Mouse (Mus musculus) liver, embryonic 15.5 days (tissue): ENCODE data around the gene Rnaseh2b. TPM values are rescaled to one million over a fixed set of nuclear protein-coding genes. Genes with fewer than 3 reads are reported as not detected.

Source experiments
- ATAC-seq: fragments of 200-750 bp; cut with Nextera tagmentation; 2 replicates; pipeline ENCODE4 v1.8.0; 2017; ENCODE audit warnings: moderate number of reproducible peaks, mild to moderate bottlenecking, moderate library complexity; ENCODE audit not compliant: insufficient read depth
- H3K27ac ChIP-seq: fragments of 300-500 bp; sonication (generic); replicated peaks from 2 replicates; pipeline ENCODE4 v1.5.1; 2015; ENCODE audit warnings: mild to moderate bottlenecking, inconsistent platforms
- H3K27me3 ChIP-seq: fragments of 300-500 bp; sonication (generic); 2 replicates; pipeline ENCODE4 v1.6.1; 2015; ENCODE audit warnings: mild to moderate bottlenecking, inconsistent platforms
- H3K36me3 ChIP-seq: fragments of 300-500 bp; sonication (generic); replicated peaks from 2 replicates; pipeline ENCODE4 v1.6.1; 2015; ENCODE audit warnings: moderate library complexity, mild to moderate bottlenecking, inconsistent platforms
- H3K4me1 ChIP-seq: fragments of 300-500 bp; sonication (generic); replicated peaks from 2 replicates; pipeline ENCODE4 v1.6.1; 2015; ENCODE audit warnings: inconsistent platforms
- H3K4me2 ChIP-seq: fragments of 300-500 bp; sonication (generic); 2 replicates; pipeline ENCODE4 v1.6.1; 2015; ENCODE audit warnings: moderate library complexity, mild to moderate bottlenecking, inconsistent platforms
- H3K4me3 ChIP-seq: fragments of 300-500 bp; sonication (generic); replicated peaks from 2 replicates; pipeline ENCODE4 v1.5.1; 2015; ENCODE audit warnings: mild to moderate bottlenecking, inconsistent platforms
- H3K9ac ChIP-seq: fragments of 300-500 bp; sonication (generic); 2 replicates; pipeline ENCODE4 v1.6.1; 2015; ENCODE audit warnings: moderate library complexity, mild to moderate bottlenecking, inconsistent platforms
- H3K9me3 ChIP-seq: fragments of 300-500 bp; sonication (generic); replicated peaks from 2 replicates; pipeline ENCODE4 v1.6.1; 2016; ENCODE audit warnings: inconsistent platforms
- WGBS: fragments of 180-500 bp; shearing (Covaris S2); methylation state at CpG from one replicate; pipeline ENCODE4 v1.1.7; 2015; ENCODE audit warnings: mixed read lengths; ENCODE audit not compliant: insufficient replicate concordance; 5-methylcytosine and 5-hydroxymethylcytosine counted together
- polyA plus RNA-seq: library from polyadenylated mRNA; unstranded; fragments of >200 nt; fragmentation: Nextera tagmentation; extraction: Ambion mirVana; gene quantifications from 2 replicates; pipeline ENCODE4 v1.2.1, GENCODE M21; 2015

The Rnaseh2b gene
- polyA plus RNA-seq, 1 experiment from 2014 or later = 57.0 TPM

GRCm38 (mm10) chr14:62355201-62355600 is 62.8 kb downstream of the Rnaseh2b start:
- Histone ChIP-seq H3K4me2 (no peak overlapping the region), H3K4me3 (no peak overlapping the region), H3K27me3 (no peaks in the 10 kb centered on the region), H3K36me3 (peaks cover 48% of the 10 kb centered on the region), H3K4me1 (no peaks in the 10 kb centered on the region), H3K9ac (no peak overlapping the region), H3K27ac (no peak overlapping the region), H3K9me3 (no peaks in the 10 kb centered on the region)
- no peak for ATAC-seq
- 79% methylated on average over 7 of the region's 7 CpGs for WGBS

GRCm38 (mm10) chr14:62361263-62361980 is 69.0 kb downstream of the Rnaseh2b start:
- H3K9me3 ChIP-seq = no peaks in the 10 kb centered on the region
- no peaks in the 10 kb centered on the region for H3K27me3 ChIP-seq
- peak; percentile 56; the same call in 1 of the 2 replicates for ATAC-seq
- H3K4me1 ChIP-seq = no peaks in the 10 kb centered on the region
- H3K9ac ChIP-seq = no peak overlapping the region
- H3K27ac ChIP-seq = no peak overlapping the region; the same call in 1 of the 2 replicates
- H3K4me2 ChIP-seq = no peak overlapping the region
- WGBS = 61% methylated on average over 8 of the region's 8 CpGs
- H3K4me3 ChIP-seq = no peak overlapping the region
- H3K36me3 ChIP-seq = peaks cover 72% of the 10 kb centered on the region

- Histone ChIP-seq H3K27me3 (no peaks in the 10 kb centered on the region), H3K4me3 (no peak overlapping the region), H3K9ac (no peak overlapping the region), H3K4me1 (no peaks in the 10 kb centered on the region), H3K27ac (no peak overlapping the region), H3K9me3 (no peaks in the 10 kb centered on the region), H3K36me3 (peaks cover 81% of the 10 kb centered on the region), H3K4me2 (no peak overlapping the region)
- no peak for ATAC-seq
- WGBS = 80% methylated on average over 2 of the region's 2 CpGs
Observed at GRCm38 (mm10) chr14:62363774-62364173, 71.4 kb downstream of the Rnaseh2b start.

GRCm38 (mm10) chr14:62370819-62371218 is 78.4 kb downstream of the Rnaseh2b start:
- H3K9me3 ChIP-seq = no peaks in the 10 kb centered on the region
- no peaks in the 10 kb centered on the region for H3K27me3 ChIP-seq
- H3K4me2 ChIP-seq = no peak overlapping the region
- H3K4me3 ChIP-seq = no peak overlapping the region
- H3K4me1 ChIP-seq = 0 out of 2 replicates have a peak, but pooled peaks cover 4% of the 10 kb centered on the region
- no peak overlapping the region for H3K9ac ChIP-seq
- WGBS = 70% methylated on average over 6 of the region's 6 CpGs
- H3K36me3 ChIP-seq = peaks cover 55% of the 10 kb centered on the region
- ATAC-seq = no peak
- H3K27ac ChIP-seq = no peak overlapping the region

GRCm38 (mm10) chr14:62374001-62374400 is 81.6 kb downstream of the Rnaseh2b start:
- no peak overlapping the region for H3K4me2 ChIP-seq

GRCm38 (mm10) chr14:62375694-62376093 is 83.3 kb downstream of the Rnaseh2b start:
- Histone ChIP-seq H3K4me1 (0 out of 2 replicates have a peak, but pooled peaks cover 4% of the 10 kb centered on the region), H3K4me3 (no peak overlapping the region), H3K27ac (no peak overlapping the region), H3K9ac (no peak overlapping the region), H3K36me3 (peaks cover 26% of the 10 kb centered on the region), H3K27me3 (no peaks in the 10 kb centered on the region), H3K4me2 (no peak overlapping the region), H3K9me3 (no peaks in the 10 kb centered on the region)
- ATAC-seq = no peak

More at GRCm38 (mm10) chr14:62374001-62374400, 81.6 kb downstream of the Rnaseh2b start:
- Histone ChIP-seq H3K36me3 (peaks cover 41% of the 10 kb centered on the region), H3K4me1 (0 out of 2 replicates have a peak, but pooled peaks cover 4% of the 10 kb centered on the region), H3K9ac (no peak overlapping the region), H3K27ac (no peak overlapping the region), H3K4me3 (no peak overlapping the region), H3K9me3 (no peaks in the 10 kb centered on the region), H3K27me3 (no peaks in the 10 kb centered on the region)
- 69% methylated on average over 10 of the region's 10 CpGs for WGBS
- ATAC-seq = no peak

- 53% methylated on average over 2 of the region's 2 CpGs for WGBS
- Histone ChIP-seq H3K4me1 (0 out of 2 replicates have a peak, but pooled peaks cover 4% of the 10 kb centered on the region), H3K27ac (no peak overlapping the region), H3K9ac (no peak overlapping the region), H3K4me2 (no peak overlapping the region), H3K36me3 (peaks cover 22% of the 10 kb centered on the region), H3K9me3 (no peaks in the 10 kb centered on the region), H3K4me3 (no peak overlapping the region), H3K27me3 (no peaks in the 10 kb centered on the region)
- no peak for ATAC-seq
Observed at GRCm38 (mm10) chr14:62376115-62376514, 83.7 kb downstream of the Rnaseh2b start.

GRCm38 (mm10) chr14:62379391-62379790 is 87.0 kb downstream of the Rnaseh2b start:
- no peak overlapping the region for H3K4me2 ChIP-seq
- H3K27me3 ChIP-seq = no peaks in the 10 kb centered on the region
- no peak overlapping the region for H3K4me3 ChIP-seq
- no peaks in the 10 kb centered on the region for H3K9me3 ChIP-seq
- no peak overlapping the region for H3K27ac ChIP-seq
- 89% methylated on average over 2 of the region's 2 CpGs for WGBS
- no peak for ATAC-seq
- H3K9ac ChIP-seq = no peak overlapping the region
- no peaks in the 10 kb centered on the region for H3K4me1 ChIP-seq
- H3K36me3 ChIP-seq = peaks cover 10% of the 10 kb centered on the region; the same call in 1 of the 2 replicates

GRCm38 (mm10) chr14:62380606-62381005 is 88.2 kb downstream of the Rnaseh2b start:
- H3K27ac ChIP-seq = no peak overlapping the region
- peaks cover 9% of the 10 kb centered on the region; the same call in 1 of the 2 replicates for H3K36me3 ChIP-seq
- no peak for ATAC-seq
- H3K9ac ChIP-seq = no peak overlapping the region
- H3K4me3 ChIP-seq = no peak overlapping the region
- H3K4me1 ChIP-seq = no peaks in the 10 kb centered on the region
- no peak overlapping the region for H3K4me2 ChIP-seq
- H3K9me3 ChIP-seq = no peaks in the 10 kb centered on the region
- H3K27me3 ChIP-seq = no peaks in the 10 kb centered on the region
- WGBS = 52% methylated on average over 6 of the region's 6 CpGs

GRCm38 (mm10) chr14:62383109-62383508 is 90.7 kb downstream of the Rnaseh2b start:
- Histone ChIP-seq H3K36me3 (no peaks in the 10 kb centered on the region), H3K27me3 (no peaks in the 10 kb centered on the region), H3K4me2 (no peak overlapping the region), H3K4me3 (no peak overlapping the region), H3K27ac (no peak overlapping the region), H3K4me1 (no peaks in the 10 kb centered on the region), H3K9ac (no peak overlapping the region), H3K9me3 (no peaks in the 10 kb centered on the region)
- 82% methylated on average over 3 of the region's 3 CpGs for WGBS
- no peak for ATAC-seq

GRCm38 (mm10) chr14:62383786-62384299 is 91.5 kb downstream of the Rnaseh2b start:
- H3K9me3 ChIP-seq = no peaks in the 10 kb centered on the region
- ATAC-seq = no peak
- H3K27ac ChIP-seq = no peak overlapping the region
- H3K4me2 ChIP-seq = no peak overlapping the region
- no peaks in the 10 kb centered on the region for H3K4me1 ChIP-seq
- no peak overlapping the region for H3K4me3 ChIP-seq
- H3K9ac ChIP-seq = no peak overlapping the region
- whole genome bisulfite sequencing = 63% methylated on average over 3 of the region's 3 CpGs
- no peaks in the 10 kb centered on the region for H3K36me3 ChIP-seq
- H3K27me3 ChIP-seq = no peaks in the 10 kb centered on the region
